Mouse (Mus musculus) right cerebral cortex, postnatal 25 days (tissue): ENCODE measurements around the gene Dusp5.
"Not testable (repeated sequence)": the region's sequence is repeated elsewhere in the genome, so short reads cannot be mapped to it uniquely, and the experiment has no call there.

Experiments used
- DNase-seq: peaks from one replicate; pipeline ENCODE4 v3.0.0; 2022

Gene Dusp5

DNA sequence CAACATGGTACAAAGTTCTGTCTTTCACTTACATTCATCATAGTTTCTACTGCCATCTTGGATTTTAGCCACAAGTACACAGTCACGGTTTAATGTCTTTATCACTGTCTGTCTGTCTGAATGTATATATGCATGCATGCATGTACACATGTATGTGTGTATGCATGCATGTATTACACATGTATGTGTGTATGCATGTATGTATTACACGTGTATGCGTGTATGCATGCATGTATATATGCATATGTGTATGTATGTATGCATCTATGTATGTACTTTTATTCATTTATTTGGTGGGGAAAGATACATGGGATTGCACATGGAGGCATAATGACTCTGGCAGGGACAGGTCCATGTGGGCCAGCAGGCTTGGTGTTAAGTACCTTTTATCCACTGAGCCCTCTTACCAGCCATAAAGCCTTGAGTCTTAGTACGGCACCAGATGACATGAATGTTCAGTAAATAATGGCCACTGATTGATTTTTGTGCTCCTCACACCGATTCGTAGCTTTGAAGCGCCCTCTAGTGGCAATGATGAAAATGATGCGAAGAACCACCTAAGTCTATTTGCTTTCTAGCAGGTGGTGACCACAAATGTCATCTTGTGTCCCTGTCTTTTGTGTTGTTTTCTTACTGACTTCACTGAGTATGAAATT is 49.8 kb downstream of the Dusp5 start:
- DNase-seq: peak; percentile 48

DNA sequence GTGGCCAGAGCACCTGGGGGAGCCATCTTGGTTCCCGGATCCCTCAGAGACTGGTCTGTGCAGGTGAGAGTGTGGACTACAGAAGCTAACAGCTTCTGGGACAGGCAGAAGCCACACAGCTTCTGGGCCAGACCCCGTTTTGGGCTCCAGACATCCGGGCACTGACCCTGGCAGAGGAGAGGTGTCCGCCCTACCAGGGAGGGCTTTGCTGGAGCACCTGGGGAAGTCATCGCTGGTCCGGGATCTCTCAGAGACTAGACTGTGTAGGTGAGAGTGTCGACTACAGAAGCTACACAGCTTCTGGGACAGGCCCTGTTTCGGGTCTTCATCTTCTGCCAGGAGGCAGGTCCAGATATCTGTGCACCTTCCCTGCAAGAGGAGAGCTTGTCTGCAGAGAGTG is 51.4 kb downstream of the Dusp5 start:
- not testable (repeated sequence) for DNase-seq

DNA sequence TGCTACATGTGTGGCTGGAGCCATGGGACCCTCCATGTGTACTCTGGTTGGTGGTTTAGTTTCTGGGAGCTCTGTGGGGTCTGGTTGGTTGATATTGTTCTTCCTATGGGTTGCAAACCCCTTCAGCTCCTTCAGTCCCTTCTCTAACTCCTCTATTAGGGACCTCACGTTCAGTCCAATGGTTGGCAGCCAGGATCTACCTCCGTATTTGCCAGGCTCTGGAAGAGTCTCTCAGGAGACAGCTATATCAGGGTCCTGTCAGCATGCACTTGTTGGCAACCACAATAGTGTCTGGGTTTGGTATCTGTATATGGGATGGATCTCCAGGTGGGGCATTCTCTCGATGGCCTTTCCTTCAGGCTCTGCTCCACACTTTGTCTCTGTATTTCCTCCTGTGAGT is 58.8 kb downstream of the Dusp5 start:
- not testable (repeated sequence) for DNase-seq

DNA sequence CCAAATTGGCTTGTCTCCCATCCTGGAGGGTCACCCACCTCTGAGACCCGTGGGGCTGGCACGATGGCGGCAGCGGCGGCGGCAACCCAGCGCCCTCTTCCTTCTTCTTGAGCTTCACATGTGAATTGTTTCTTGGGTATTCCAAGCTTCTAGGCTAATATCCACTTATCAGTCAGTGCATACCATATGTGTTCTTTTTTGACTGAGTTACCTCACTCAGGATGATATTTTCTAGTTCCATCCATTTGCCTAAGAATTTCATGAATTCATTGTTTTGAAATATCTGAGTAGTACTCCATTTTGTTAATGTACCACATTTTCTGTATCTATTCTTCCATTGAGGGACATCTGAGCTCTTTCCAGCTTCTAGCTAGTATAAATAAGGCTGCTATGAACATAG is 60.1 kb downstream of the Dusp5 start, which contains the start of gene Nutf2-ps1:
Gene Nutf2-ps1, minus strand, starts transcription at position 101 of the 400 bp plus-strand sequence.
- DNase-seq: not testable (repeated sequence)
